Mouse (Mus musculus) B cell, adult 2 months (primary cell): ENCODE measurements around the gene F3.

Source experiments
- DNase-seq, 2 experiments: peaks; one replicate each; pipeline ENCODE4 v3.0.0; 2022

F3 gene

GRCm38 (mm10) chr3:121722971-121723844, at the start of gene F3:
Gene F3, plus strand, starts transcription at chr3:121723537.
- peak; percentile 54 to 55 for DNase-seq

- DNase-seq = no peak
Measured at GRCm38 (mm10) chr3:121678935-121679334, 44.4 kb upstream of the F3 start.

- no peak for DNase-seq
Measured at GRCm38 (mm10) chr3:121679443-121679842, 43.9 kb upstream of the F3 start.

DNA sequence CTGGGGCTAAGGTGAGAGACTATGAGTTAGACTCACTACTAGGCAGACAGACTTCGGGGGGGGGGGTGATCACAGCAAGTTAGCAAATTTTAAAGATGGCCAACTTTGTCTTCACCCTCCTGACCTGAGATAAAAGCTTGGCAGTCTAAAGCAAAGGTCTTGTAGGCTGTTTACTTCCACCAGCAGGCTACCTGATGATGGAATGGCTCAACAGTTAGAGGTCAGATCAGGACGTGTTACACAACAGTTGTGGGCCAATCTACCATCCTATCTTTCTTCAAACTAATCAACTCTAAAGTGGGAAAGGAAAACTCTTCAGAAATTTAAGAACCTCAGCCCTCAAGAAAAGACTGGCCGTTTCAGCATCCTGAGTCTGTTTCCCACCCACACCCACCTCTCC, 43.1 kb upstream of the F3 start:
- no peak for DNase-seq

DNA sequence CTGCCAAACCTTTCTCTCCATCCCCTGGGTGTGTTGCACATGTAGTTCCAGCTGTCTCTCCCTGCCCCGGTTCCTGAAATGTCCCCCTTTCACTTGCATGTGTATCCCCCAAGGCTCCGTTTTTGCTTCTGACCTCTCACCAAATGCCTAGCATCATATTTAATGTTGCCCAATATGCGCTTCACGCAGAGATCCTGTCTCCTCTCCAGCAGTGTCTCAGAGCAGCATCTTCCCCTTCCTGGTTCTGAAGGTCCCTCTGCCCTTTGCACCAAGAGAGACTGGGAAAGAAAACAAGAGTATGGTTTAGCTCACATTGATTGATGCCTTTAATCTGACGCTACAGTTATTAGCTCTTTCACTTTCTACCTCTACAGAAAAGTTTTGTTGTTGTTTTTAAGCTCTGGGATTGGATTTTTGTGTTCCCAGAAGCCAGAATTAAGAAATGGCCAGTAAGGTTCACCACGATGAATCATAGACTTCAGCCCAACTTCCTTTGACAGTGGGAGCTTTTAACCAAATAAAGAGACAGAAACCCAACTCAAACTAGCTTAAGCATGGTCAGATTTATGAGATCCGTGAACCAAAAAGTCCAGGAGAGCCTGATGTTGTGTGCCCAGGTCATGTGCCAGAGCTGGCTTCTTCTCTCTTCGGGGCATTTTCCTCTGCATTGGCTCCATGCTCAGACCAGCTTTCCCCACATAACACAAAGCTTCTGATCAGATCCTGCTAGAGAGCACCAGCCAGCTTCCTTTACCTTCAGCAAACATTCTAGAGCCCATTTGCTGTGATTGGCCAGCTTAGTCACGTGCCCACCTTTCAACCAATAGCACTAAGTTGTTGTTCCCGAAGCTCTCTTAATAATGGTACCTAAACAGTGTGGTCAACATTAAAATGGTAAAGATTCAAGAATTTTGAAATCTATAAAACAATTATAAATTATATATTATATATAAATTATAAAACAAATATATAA, 40.6 kb upstream of the F3 start:
- no peak for DNase-seq

- no peak for DNase-seq
Measured at GRCm38 (mm10) chr3:121684552-121684951, 38.8 kb upstream of the F3 start.

DNA sequence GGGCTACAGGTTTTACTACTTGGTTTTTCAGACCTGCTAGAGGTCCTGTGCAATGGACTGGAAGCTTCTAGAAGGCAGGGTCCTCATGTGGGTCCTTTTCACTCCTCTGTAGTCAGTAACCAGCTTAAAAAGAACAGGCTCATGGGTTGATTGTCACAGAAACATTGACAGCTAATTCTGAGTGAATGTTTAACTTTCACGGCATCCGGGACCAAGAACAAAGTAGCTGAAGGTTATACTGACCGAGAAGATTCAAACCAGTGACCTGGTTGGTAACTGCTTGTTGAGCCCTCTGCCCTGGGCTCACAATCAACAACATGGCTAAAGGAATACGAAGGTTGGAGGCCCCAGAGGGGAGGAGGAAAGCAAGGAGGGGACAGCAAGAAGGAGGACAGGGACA, 38.4 kb upstream of the F3 start:
- no peak for DNase-seq

DNA sequence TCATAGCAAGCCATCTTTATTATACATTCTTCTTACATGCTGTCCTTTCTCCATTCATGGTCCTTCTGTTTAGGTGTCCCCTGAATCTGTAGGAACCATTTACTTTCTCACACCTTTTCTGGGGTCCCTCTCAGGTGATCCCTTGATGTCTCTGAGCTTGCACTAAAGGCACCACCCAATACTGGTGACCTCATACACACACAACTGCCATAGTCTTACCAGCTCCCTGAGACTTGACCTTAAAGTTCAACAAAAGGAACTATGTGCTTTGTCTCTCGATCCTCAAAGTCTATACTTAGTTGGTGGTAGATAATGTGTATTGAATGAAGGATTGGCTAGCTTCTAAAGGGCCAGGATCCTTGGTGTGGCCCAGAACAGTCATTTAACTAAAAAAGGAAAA, 37.4 kb upstream of the F3 start:
- DNase-seq = no peak

DNA sequence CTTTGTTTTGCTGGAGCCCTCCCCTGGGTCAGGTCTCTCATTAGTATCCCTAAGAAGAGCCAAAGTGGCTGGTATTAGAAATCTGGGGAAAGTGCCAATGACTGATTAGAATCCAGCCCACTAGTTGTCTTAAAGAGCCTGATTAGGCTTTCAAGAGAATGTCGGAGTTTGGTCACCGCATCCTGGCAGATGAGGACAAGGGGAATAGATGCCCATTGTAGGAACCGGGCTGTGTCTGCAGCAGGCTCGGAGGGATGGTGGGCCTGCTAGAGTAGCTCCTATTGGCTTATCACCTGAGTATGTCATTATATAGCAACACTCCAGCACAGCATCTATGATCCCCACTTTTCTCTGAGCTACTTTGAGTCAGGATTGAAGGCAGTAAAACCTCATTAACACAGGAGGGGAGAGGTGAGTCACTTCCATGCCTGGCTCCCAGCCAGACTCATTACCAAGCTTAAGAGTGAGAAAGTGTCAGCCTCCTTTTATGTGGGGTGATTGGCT, 36.9 kb upstream of the F3 start:
- no peak for DNase-seq

GRCm38 (mm10) chr3:121687741-121688140, 35.6 kb upstream of the F3 start:
- no peak for DNase-seq

DNA sequence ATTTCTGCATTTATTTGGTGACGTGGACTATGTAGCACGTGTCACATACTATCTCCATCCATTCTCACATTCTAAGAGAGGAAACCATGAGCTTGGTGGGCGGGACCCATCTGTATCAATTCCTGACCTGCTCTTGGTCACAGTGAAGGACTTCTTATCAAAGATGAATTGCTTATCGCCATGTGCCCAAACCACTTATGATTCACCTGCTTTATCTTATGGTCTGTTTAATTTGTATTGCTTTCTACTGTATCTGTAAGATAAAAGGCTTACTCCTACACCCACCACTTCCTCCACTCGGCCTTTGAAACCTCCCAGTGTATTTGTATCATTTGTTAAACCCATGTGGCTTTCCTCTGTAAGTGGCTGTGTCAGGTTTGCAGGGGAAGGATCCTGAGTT, 34.3 kb upstream of the F3 start:
- no peak for DNase-seq

- DNase-seq = no peak
Measured at GRCm38 (mm10) chr3:121689697-121690096, 33.6 kb upstream of the F3 start.

GRCm38 (mm10) chr3:121693001-121693730, 30.2 kb upstream of the F3 start:
- no peak for DNase-seq

DNA sequence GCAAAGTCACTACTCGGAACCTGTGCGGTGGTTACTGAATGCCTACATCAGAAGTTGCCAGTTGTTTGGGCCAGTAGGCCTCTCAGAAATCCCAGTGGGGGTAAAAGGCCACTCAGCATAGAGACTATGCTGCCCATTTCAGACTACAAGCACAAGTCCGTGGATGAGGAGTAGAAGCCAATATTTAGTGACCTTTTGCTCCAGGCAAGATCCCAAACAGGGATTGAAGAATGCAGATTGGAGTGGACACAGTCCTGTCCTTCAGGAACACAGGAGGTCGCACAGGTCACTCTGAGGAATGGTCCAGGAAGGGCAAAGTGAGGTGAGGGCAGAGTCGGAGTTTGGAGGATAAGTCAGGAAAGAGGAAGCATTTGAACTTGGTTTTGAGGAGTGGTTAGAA, 29.6 kb upstream of the F3 start:
- no peak for DNase-seq

DNA sequence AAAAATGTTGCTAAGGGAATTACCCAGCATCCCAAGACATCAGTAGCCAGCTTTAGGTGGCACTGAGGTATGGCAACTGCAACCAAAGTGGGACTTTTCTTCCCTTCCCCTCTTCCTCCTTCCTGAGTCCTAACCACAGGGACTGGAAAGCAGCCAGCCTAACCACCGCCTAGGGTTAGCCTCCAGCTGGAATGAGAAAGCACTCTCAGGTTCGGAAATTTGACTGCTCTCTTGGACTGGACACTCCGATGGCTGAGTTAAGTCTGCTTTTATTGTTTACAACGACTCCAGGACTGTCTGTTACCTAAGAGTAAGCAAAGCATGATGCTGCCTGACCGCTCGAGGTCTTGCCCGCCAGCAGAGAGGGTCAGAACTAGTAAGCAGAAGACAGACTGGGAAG, 26.2 kb upstream of the F3 start:
- DNase-seq = no peak

GRCm38 (mm10) chr3:121699401-121699800, 23.9 kb upstream of the F3 start:
- no peak for DNase-seq

GRCm38 (mm10) chr3:121699849-121700248, 23.5 kb upstream of the F3 start:
- DNase-seq = no peak

- no peak for DNase-seq
Measured at GRCm38 (mm10) chr3:121700364-121700952, 22.9 kb upstream of the F3 start.

DNA sequence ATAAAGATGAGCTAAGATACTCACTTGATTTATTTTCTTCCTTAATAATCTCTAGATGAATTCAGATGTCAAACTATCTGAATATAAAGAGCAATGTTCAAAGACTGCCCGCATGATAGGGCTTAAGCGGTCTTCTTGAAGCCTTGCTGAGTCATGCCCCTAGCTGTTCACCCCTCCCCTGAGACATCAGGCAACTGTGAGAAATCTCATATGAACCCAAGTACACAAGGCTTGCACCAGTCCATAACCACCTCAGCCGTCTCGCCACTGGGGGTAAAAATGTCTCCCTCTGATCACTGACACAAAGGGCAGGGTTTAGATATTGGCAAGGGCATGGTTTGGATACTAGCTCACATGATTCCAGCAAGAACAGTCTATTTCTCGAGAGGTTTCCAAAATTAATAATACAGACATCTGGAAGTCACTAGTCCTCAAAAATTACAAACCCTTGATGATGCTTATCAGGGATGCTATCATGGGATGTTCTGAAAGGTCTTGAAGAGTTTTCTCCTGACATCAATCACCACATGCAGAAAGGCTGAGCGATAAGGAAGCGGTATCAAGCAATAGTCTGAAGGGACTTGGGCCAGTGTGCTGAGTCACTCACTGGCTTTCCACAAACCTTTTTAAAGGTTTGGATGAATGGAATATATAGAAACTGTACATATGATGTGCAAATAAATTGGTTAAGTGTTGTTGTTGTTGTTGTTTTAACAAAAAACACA, 20.0 kb upstream of the F3 start:
- DNase-seq = no peak

GRCm38 (mm10) chr3:121703880-121704243, 19.5 kb upstream of the F3 start:
- no peak for DNase-seq

DNA sequence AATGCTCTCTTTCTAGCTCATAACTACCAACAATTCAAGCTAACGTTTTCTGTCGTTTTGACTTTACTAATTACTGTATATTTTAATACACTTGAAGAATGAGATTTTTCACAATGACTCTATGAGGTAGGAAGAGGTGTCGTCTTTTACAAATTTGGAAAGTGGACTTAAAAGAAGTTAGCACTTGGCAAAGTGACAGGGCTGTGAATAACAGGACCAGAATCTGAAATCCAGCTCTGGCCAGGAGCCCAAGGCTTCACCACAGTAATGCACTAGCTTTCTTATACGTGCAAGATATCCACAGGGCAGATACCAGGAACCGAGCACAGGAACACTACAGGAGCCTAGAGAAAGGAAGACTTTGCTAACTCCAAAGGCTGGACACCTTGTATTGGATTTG, 17.2 kb upstream of the F3 start:
- no peak for DNase-seq

DNA sequence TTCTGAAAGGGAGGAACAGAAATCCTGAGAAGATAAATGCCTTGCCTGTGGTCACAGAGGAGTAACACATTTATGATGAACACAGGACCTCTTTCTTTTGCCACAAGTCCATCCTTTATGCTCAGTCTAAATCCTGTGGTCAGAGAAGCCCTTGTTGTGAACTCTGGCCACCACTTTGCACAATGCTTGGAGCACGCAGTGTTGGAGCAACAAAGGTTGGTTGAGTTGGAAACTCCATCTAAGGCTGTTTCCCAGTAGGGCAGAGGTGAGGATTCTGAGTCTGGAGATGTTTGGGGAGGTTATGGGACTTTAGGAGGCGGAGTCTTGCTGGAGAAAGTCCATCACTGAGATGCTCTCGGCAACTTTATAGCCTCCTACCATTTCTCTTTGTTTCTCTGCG, 16.2 kb upstream of the F3 start:
- no peak for DNase-seq
